Mouse (Mus musculus): ENCODE measurements around the gene Bicra. TPM values are rescaled to one million over a fixed set of nuclear protein-coding genes. Genes with fewer than 3 reads are reported as not detected.

The Bicra gene
- 6.6 TPM for polyA plus RNA-seq (2012; fragmentation: generic; extraction: Trizol)

DNA sequence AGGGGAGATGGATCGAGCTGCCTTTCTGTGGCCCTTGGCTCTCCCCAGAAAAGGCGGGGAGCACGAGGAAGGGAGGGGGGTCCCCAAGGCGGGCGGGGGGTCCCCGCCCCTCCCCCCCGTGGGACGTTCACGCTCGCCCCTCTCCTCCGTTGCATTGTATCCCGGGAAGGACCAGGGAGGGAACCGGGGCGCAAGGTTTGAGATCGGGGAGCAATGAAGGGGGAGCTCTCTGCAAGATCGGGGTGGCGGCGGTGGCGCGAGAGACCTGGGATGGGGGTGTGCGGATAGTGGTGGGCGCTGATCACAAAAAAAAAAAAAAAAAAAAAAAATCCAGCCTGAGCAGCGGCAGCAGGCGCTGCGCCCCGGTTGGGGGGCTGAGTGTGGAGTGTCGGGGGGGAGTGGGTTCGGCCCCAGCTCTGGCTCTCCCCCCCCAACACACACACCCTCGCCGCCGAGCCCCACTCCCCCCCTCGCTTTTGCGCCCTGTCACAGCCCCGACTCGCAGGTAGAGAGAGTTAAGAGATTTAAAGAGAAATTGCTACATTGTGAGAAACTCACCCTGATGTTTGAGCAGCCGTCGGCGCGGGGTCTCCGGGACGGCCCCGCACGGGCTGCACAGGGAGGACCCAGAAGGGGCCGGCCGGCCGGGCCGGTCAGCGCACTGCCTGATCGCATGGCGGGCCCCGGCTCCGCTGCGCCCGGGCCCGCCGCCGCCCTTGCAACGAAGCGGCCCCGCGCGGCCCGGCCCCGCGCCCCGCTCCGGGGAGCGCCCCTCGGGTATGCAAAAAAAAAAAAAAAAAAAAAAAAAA lies at the start of gene Bicra:
Gene Bicra (minus strand): TSS at position 584 of the 809 bp plus-strand sequence.
- H3K79me2 ChIP-seq (ENCODE audit: control insufficient read depth, insufficient read depth): peaks cover 49% of the 10 kb centered on the region
- H3K36me3 ChIP-seq (ENCODE audit: control insufficient read depth, insufficient read depth): no peaks in the 10 kb centered on the region
- H3K4me3 ChIP-seq: peak within 1 kb of the TSS; percentile 73
- H3ac ChIP-seq (ENCODE audit: control insufficient read depth, insufficient read length): peak within 1 kb of the TSS; percentile 16
- H3K27me3 ChIP-seq (ENCODE audit: control insufficient read depth, insufficient read depth, insufficient read length): no peaks in the 10 kb centered on the region
- TF ChIP-seq TCF12 (IDR thresholded peaks at IDR 0.05; ENCODE audit: insufficient read depth, poor library complexity, severe bottlenecking) (no peak), SRF (IDR thresholded peaks at IDR 0.05; ENCODE audit: control insufficient read depth, insufficient read length, low read depth) (no peak), E2F4 (IDR thresholded peaks at IDR 0.05; ENCODE audit: insufficient read depth) (no peak), MAX (IDR thresholded peaks at IDR 0.05; ENCODE audit: low read depth) (no peak), USF1 (IDR thresholded peaks at IDR 0.05; ENCODE audit: low read depth) (no peak), REST (IDR thresholded peaks at IDR 0.05; ENCODE audit: insufficient read depth, insufficient read length) (no peak), POLR2AphosphoS2 (IDR thresholded peaks at IDR 0.05; ENCODE audit: insufficient read length, low read depth) (no peak), POLR2A (IDR thresholded peaks at IDR 0.05; ENCODE audit: insufficient read length, low read depth) (no peak), MYOG (IDR thresholded peaks at IDR 0.05; ENCODE audit: control insufficient read depth in 1 of 3, insufficient read depth in 1 of 3, insufficient read length in 2 of 3, low read depth in 2 of 3) (no peak)
- peak within 1 kb of the TSS; percentile 86 for H3K4me2 ChIP-seq (ENCODE audit: low read depth)

GRCm38 (mm10) chr7:16094592-16094991 lies 46.9 kb upstream of the Bicra start:
- TF ChIP-seq CEBPB (IDR thresholded peaks at IDR 0.05; ENCODE audit: insufficient read depth, poor library complexity, severe bottlenecking): no peak
- no peak for TF ChIP-seq REST (IDR thresholded peaks at IDR 0.05; ENCODE audit: insufficient read depth, insufficient read length)
- Histone ChIP-seq H3K27me3 (ENCODE audit: control insufficient read depth, insufficient read depth, insufficient read length) (peaks cover 36% of the 10 kb centered on the region), H3K4me3 (no peak overlapping the region), H3K4me2 (ENCODE audit: low read depth) (no peak overlapping the region), H3ac (ENCODE audit: control insufficient read depth, insufficient read length) (no peak overlapping the region), H3K79me2 (ENCODE audit: control insufficient read depth, insufficient read depth) (peaks cover 9% of the 10 kb centered on the region), H3K36me3 (ENCODE audit: control insufficient read depth, insufficient read depth) (no peaks in the 10 kb centered on the region)

- Histone ChIP-seq H3K4me3 (no peak overlapping the region), H3K79me2 (ENCODE audit: control insufficient read depth, insufficient read depth) (no peaks in the 10 kb centered on the region), H3K4me2 (ENCODE audit: low read depth) (no peak overlapping the region), H3K27me3 (ENCODE audit: control insufficient read depth, insufficient read depth, insufficient read length) (peaks cover 19% of the 10 kb centered on the region), H3ac (ENCODE audit: control insufficient read depth, insufficient read length) (no peak overlapping the region), H3K36me3 (ENCODE audit: control insufficient read depth, insufficient read depth) (no peaks in the 10 kb centered on the region)
- TF ChIP-seq TCF3 (IDR thresholded peaks at IDR 0.05; ENCODE audit: insufficient read length, low read depth) (no peak), E2F4 (IDR thresholded peaks at IDR 0.05; ENCODE audit: insufficient read depth) (no peak), POLR2A (IDR thresholded peaks at IDR 0.05; ENCODE audit: insufficient read length, low read depth) (no peak), USF1 (IDR thresholded peaks at IDR 0.05; ENCODE audit: low read depth) (no peak), MYOD1 (IDR thresholded peaks at IDR 0.05; ENCODE audit: control insufficient read depth in 1 of 3, insufficient read length in 2 of 3, low read depth in 2 of 3) (no peak), SRF (IDR thresholded peaks at IDR 0.05; ENCODE audit: control insufficient read depth, insufficient read length, low read depth) (no peak), CEBPB (IDR thresholded peaks at IDR 0.05; ENCODE audit: insufficient read depth, poor library complexity, severe bottlenecking) (no peak), POLR2AphosphoS2 (IDR thresholded peaks at IDR 0.05; ENCODE audit: insufficient read length, low read depth) (no peak), MAX (IDR thresholded peaks at IDR 0.05; ENCODE audit: low read depth) (no peak), REST (IDR thresholded peaks at IDR 0.05; ENCODE audit: insufficient read depth, insufficient read length) (no peak), TCF12 (IDR thresholded peaks at IDR 0.05; ENCODE audit: insufficient read depth, poor library complexity, severe bottlenecking) (no peak), MYOG (IDR thresholded peaks at IDR 0.05; ENCODE audit: control insufficient read depth in 1 of 3, insufficient read depth in 1 of 3, insufficient read length in 2 of 3, low read depth in 2 of 3) (no peak)
Observed at GRCm38 (mm10) chr7:16087587-16087986, 39.9 kb upstream of the Bicra start.

GRCm38 (mm10) chr7:16083361-16083760 lies 35.6 kb upstream of the Bicra start:
- H3K4me2 ChIP-seq (ENCODE audit: low read depth): no peak overlapping the region
- H3K27me3 ChIP-seq (ENCODE audit: control insufficient read depth, insufficient read depth, insufficient read length): peaks cover 45% of the 10 kb centered on the region
- no peak overlapping the region for H3K4me3 ChIP-seq
- no peaks in the 10 kb centered on the region for H3K36me3 ChIP-seq (ENCODE audit: control insufficient read depth, insufficient read depth)
- H3ac ChIP-seq (ENCODE audit: control insufficient read depth, insufficient read length): no peak overlapping the region
- H3K79me2 ChIP-seq (ENCODE audit: control insufficient read depth, insufficient read depth): no peaks in the 10 kb centered on the region
- TF ChIP-seq SRF (IDR thresholded peaks at IDR 0.05; ENCODE audit: control insufficient read depth, insufficient read length, low read depth) (no peak), MYOD1 (IDR thresholded peaks at IDR 0.05; ENCODE audit: control insufficient read depth in 1 of 3, insufficient read length in 2 of 3, low read depth in 2 of 3) (no peak), REST (IDR thresholded peaks at IDR 0.05; ENCODE audit: insufficient read depth, insufficient read length) (no peak), TCF12 (IDR thresholded peaks at IDR 0.05; ENCODE audit: insufficient read depth, poor library complexity, severe bottlenecking) (no peak), TCF3 (IDR thresholded peaks at IDR 0.05; ENCODE audit: insufficient read length, low read depth) (no peak), MAX (IDR thresholded peaks at IDR 0.05; ENCODE audit: low read depth) (no peak), USF1 (IDR thresholded peaks at IDR 0.05; ENCODE audit: low read depth) (no peak), E2F4 (IDR thresholded peaks at IDR 0.05; ENCODE audit: insufficient read depth) (no peak), CEBPB (IDR thresholded peaks at IDR 0.05; ENCODE audit: insufficient read depth, poor library complexity, severe bottlenecking) (no peak), MYOG (IDR thresholded peaks at IDR 0.05; ENCODE audit: control insufficient read depth in 1 of 3, insufficient read depth in 1 of 3, insufficient read length in 2 of 3, low read depth in 2 of 3) (no peak), POLR2A (IDR thresholded peaks at IDR 0.05; ENCODE audit: insufficient read length, low read depth) (no peak), POLR2AphosphoS2 (IDR thresholded peaks at IDR 0.05; ENCODE audit: insufficient read length, low read depth) (no peak)

DNA sequence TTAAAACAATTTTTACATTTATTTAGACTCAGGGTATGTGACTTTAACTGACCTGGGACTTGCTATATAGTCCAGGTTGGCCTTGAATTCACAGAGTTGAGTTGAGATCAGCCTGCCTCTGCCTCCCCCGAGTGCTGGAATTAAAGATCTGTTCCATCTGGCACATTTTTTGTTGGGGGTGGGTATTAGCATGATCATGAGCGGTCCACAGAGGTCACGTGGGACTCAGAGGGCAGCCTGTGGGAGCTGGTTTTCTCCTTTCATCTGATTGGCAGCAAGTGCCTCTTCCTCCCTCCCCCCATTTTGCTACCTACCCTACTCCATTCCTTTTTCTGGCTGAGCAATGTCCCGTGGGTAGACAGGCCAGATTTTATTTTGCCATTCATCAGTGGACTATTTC lies 32.9 kb upstream of the Bicra start:
- TF ChIP-seq MAX (IDR thresholded peaks at IDR 0.05; ENCODE audit: low read depth) (no peak), E2F4 (IDR thresholded peaks at IDR 0.05; ENCODE audit: insufficient read depth) (no peak), TCF3 (IDR thresholded peaks at IDR 0.05; ENCODE audit: insufficient read length, low read depth) (no peak), REST (IDR thresholded peaks at IDR 0.05; ENCODE audit: insufficient read depth, insufficient read length) (no peak), USF1 (IDR thresholded peaks at IDR 0.05; ENCODE audit: low read depth) (no peak), MYOD1 (IDR thresholded peaks at IDR 0.05; ENCODE audit: control insufficient read depth in 1 of 3, insufficient read length in 2 of 3, low read depth in 2 of 3) (no peak), CEBPB (IDR thresholded peaks at IDR 0.05; ENCODE audit: insufficient read depth, poor library complexity, severe bottlenecking) (no peak), SRF (IDR thresholded peaks at IDR 0.05; ENCODE audit: control insufficient read depth, insufficient read length, low read depth) (no peak), POLR2A (IDR thresholded peaks at IDR 0.05; ENCODE audit: insufficient read length, low read depth) (no peak), TCF12 (IDR thresholded peaks at IDR 0.05; ENCODE audit: insufficient read depth, poor library complexity, severe bottlenecking) (no peak), POLR2AphosphoS2 (IDR thresholded peaks at IDR 0.05; ENCODE audit: insufficient read length, low read depth) (no peak), MYOG (IDR thresholded peaks at IDR 0.05; ENCODE audit: control insufficient read depth in 1 of 3, insufficient read depth in 1 of 3, insufficient read length in 2 of 3, low read depth in 2 of 3) (no peak)
- H3K4me3 ChIP-seq: no peak overlapping the region
- peaks cover 55% of the 10 kb centered on the region for H3K27me3 ChIP-seq (ENCODE audit: control insufficient read depth, insufficient read depth, insufficient read length)
- no peaks in the 10 kb centered on the region for H3K36me3 ChIP-seq (ENCODE audit: control insufficient read depth, insufficient read depth)
- H3K79me2 ChIP-seq (ENCODE audit: control insufficient read depth, insufficient read depth): no peaks in the 10 kb centered on the region
- H3ac ChIP-seq (ENCODE audit: control insufficient read depth, insufficient read length): no peak overlapping the region
- no peak overlapping the region for H3K4me2 ChIP-seq (ENCODE audit: low read depth)

Data from myocyte (in vitro differentiated cells).